Mouse (Mus musculus) G1E (cell line): ENCODE measurements around the gene Arhgef19. TPM values are rescaled to one million over a fixed set of nuclear protein-coding genes. Genes with fewer than 3 reads are reported as not detected.

Experiments
- ATAC-seq: 2 replicates; pipeline ENCODE4 v1.8.0; 2016; ENCODE audit warnings: mild to moderate bottlenecking; ENCODE audit not compliant: insufficient number of reproducible peaks, poor library complexity, low FRiP score, severe bottlenecking; ENCODE audit errors: extremely low read depth
- DNase-seq: peaks from one replicate; pipeline ENCODE4 v3.0.0; 2012; ENCODE audit warnings: low spot score
- H3K27me3 ChIP-seq: 2 replicates; pipeline ENCODE4 v1.6.1; 2012; ENCODE audit warnings: mild to moderate bottlenecking, low read length, inconsistent platforms; ENCODE audit not compliant: insufficient read depth
- H3K36me3 ChIP-seq: replicated peaks from 2 replicates; pipeline ENCODE3; 2012; ENCODE audit warnings: mild to moderate bottlenecking, inconsistent platforms
- H3K4me1 ChIP-seq: 2 replicates; pipeline ENCODE4 v1.6.1; 2012; ENCODE audit warnings: low read depth, low read length, inconsistent platforms, mixed read lengths; ENCODE audit not compliant: insufficient read depth
- H3K4me3 ChIP-seq: 2 replicates; pipeline ENCODE4 v1.5.1; 2012; ENCODE audit warnings: low read depth, mild to moderate bottlenecking, inconsistent platforms, low read length, moderate library complexity, mixed read lengths
- H3K9me3 ChIP-seq: replicated peaks from 2 replicates; pipeline ENCODE4 v1.6.1; 2012; ENCODE audit warnings: inconsistent platforms
- CTCF ChIP-seq: IDR thresholded peaks from 2 replicates; pipeline ENCODE4 v1.5.1; 2012; ENCODE audit warnings: low read depth, low read length, inconsistent platforms, mixed read lengths
- GATA1 ChIP-seq: IDR thresholded peaks from 2 replicates; pipeline ENCODE4 v1.6.1; 2012; ENCODE audit warnings: borderline replicate concordance, low read length, inconsistent platforms, mixed read lengths
- GATA2 ChIP-seq: IDR thresholded peaks from 2 replicates; pipeline ENCODE4 v1.6.1; 2012; ENCODE audit warnings: low read depth, low read length, inconsistent platforms, borderline replicate concordance
- POLR2AphosphoS5 ChIP-seq: IDR thresholded peaks from 2 replicates; pipeline ENCODE4 v1.6.1; 2012; ENCODE audit warnings: low read depth, low read length, inconsistent platforms; ENCODE audit not compliant: insufficient replicate concordance
- TAL1 ChIP-seq: conservative IDR thresholded peaks from 2 replicates; pipeline ENCODE4 v1.6.1; 2012; ENCODE audit warnings: low read depth, low read length, inconsistent platforms, mixed read lengths
- polyA plus RNA-seq: library from polyadenylated mRNA; stranded (reverse); fragments of >175 nt; gene quantifications from 2 replicates; pipeline ENCODE4 v1.2.3, GENCODE M21; 2012
- total RNA-seq, 2 experiments: library from RNA; stranded (forward) in 1 of 2; stranded (reverse) in 1 of 2; fragments of 200-1000 nt in 1 of 2; fragments of >200 nt in 1 of 2; fragmentation: Nextera tagmentation in 1 of 2; gene quantifications; 2 replicates each; pipeline ENCODE4 v1.2.3; 2014 to 2017

Arhgef19 gene
- total and polyA plus RNA-seq, 3 experiments = not detected

GRCm38 (mm10) chr4:141273296-141273695 lies 34.0 kb downstream of the Arhgef19 start:
- H3K4me3 ChIP-seq = no peak overlapping the region
- no peak for DNase-seq
- H3K27me3 ChIP-seq = peaks cover 25% of the 10 kb centered on the region; the same call in 1 of the 2 replicates
- no peak for ATAC-seq
- H3K9me3 ChIP-seq = no peaks in the 10 kb centered on the region
- no peaks in the 10 kb centered on the region for H3K36me3 ChIP-seq
- TF ChIP-seq GATA2 (no peak), CTCF (no peak; the same call in 1 of the 2 replicates), TAL1 (no peak), GATA1 (no peak), POLR2AphosphoS5 (no peak)
- no peaks in the 10 kb centered on the region for H3K4me1 ChIP-seq

GRCm38 (mm10) chr4:141274485-141275341 lies 35.4 kb downstream of the Arhgef19 start:
- ATAC-seq (no peak), DNase-seq (no peak)
- Histone ChIP-seq H3K9me3 (no peaks in the 10 kb centered on the region), H3K27me3 (peaks cover 28% of the 10 kb centered on the region; the same call in 1 of the 2 replicates), H3K36me3 (no peaks in the 10 kb centered on the region), H3K4me3 (no peak overlapping the region), H3K4me1 (no peaks in the 10 kb centered on the region)
- TF ChIP-seq GATA1 = no peak
- TF ChIP-seq TAL1 = no peak
- TF ChIP-seq POLR2AphosphoS5 = no peak
- TF ChIP-seq GATA2 = no peak
- no peak for TF ChIP-seq CTCF

GRCm38 (mm10) chr4:141277157-141277556 lies 37.9 kb downstream of the Arhgef19 start:
- Histone ChIP-seq H3K9me3 (no peaks in the 10 kb centered on the region), H3K4me3 (no peak overlapping the region), H3K36me3 (no peaks in the 10 kb centered on the region), H3K4me1 (no peaks in the 10 kb centered on the region), H3K27me3 (peaks cover 29% of the 10 kb centered on the region; the same call in 1 of the 2 replicates)
- no peak for TF ChIP-seq GATA2
- no peak for TF ChIP-seq TAL1
- no peak for TF ChIP-seq POLR2AphosphoS5
- no peak for TF ChIP-seq CTCF
- TF ChIP-seq GATA1 = no peak
- no peak for DNase-seq
- ATAC-seq = no peak

DNA sequence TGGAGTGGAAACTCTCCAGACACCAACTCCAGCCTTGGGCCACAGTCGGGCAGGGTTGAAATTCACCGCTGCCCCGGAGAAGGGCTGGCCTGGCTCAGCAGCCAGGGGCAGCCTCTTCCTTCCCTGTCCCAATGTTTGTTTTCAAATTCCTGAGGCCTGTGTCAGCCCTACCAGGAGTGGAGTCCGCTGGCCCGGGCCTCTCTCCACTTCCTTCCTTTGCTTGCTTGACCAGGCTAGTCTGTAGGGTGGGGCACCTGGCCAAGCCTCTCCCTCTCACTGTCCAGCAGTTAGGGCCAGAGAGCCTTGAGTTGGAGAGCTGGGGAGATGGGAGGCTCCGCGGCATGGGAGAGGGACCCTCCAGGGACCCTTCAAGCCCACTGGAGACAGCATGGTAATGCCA lies 38.9 kb downstream of the Arhgef19 start:
- Histone ChIP-seq H3K9me3 (no peaks in the 10 kb centered on the region), H3K4me3 (no peak overlapping the region), H3K4me1 (no peaks in the 10 kb centered on the region), H3K27me3 (peaks cover 29% of the 10 kb centered on the region; the same call in 1 of the 2 replicates), H3K36me3 (no peaks in the 10 kb centered on the region)
- ATAC-seq = no peak
- no peak for DNase-seq
- no peak for TF ChIP-seq CTCF
- no peak for TF ChIP-seq GATA1
- no peak for TF ChIP-seq GATA2
- no peak for TF ChIP-seq POLR2AphosphoS5
- TF ChIP-seq TAL1 = no peak

- H3K4me1 ChIP-seq = no peaks in the 10 kb centered on the region
- ATAC-seq = no peak
- no peaks in the 10 kb centered on the region for H3K36me3 ChIP-seq
- H3K27me3 ChIP-seq = peaks cover 27% of the 10 kb centered on the region; the same call in 1 of the 2 replicates
- TF ChIP-seq GATA2 = no peak
- TF ChIP-seq POLR2AphosphoS5 = no peak
- TF ChIP-seq GATA1 = no peak
- TF ChIP-seq TAL1 = no peak
- no peak for TF ChIP-seq CTCF
- no peak for DNase-seq
- H3K9me3 ChIP-seq = no peaks in the 10 kb centered on the region
- H3K4me3 ChIP-seq = no peak overlapping the region
Measured at GRCm38 (mm10) chr4:141279327-141279726, 40.0 kb downstream of the Arhgef19 start.

- TF ChIP-seq CTCF (no peak), GATA1 (no peak), POLR2AphosphoS5 (no peak), GATA2 (no peak)
- H3K27me3 ChIP-seq = peaks cover 23% of the 10 kb centered on the region; the same call in 1 of the 2 replicates
- no peaks in the 10 kb centered on the region for H3K4me1 ChIP-seq
- H3K36me3 ChIP-seq = no peaks in the 10 kb centered on the region
- ATAC-seq = no peak
- no peaks in the 10 kb centered on the region for H3K9me3 ChIP-seq
- H3K4me3 ChIP-seq = no peak overlapping the region
- DNase-seq = no peak
Measured at GRCm38 (mm10) chr4:141279783-141280182, 40.5 kb downstream of the Arhgef19 start.
